Mouse (Mus musculus) hindbrain, embryonic 12.5 days (tissue): Measurements from ENCODE around the gene Ogfod3. TPM values are rescaled to one million over a fixed set of nuclear protein-coding genes. Genes with fewer than 3 reads are reported as not detected.
A peak's percentile ranks its signal among the peaks of the same experiment; 100 is the strongest.

Experiments used
- ATAC-seq: fragments of 200-750 bp; cut with Nextera tagmentation; 2 replicates; pipeline ENCODE4 v1.8.0; 2017; ENCODE audit warnings: moderate TSS enrichment; ENCODE audit not compliant: low FRiP score
- H3K27ac ChIP-seq: fragments of 300-500 bp; sonication (generic); 2 replicates; pipeline ENCODE4 v1.5.1; 2016; ENCODE audit warnings: mild to moderate bottlenecking
- H3K27me3 ChIP-seq: fragments of 300-500 bp; sonication (generic); 2 replicates; pipeline ENCODE4 v1.6.1; 2016; ENCODE audit warnings: mild to moderate bottlenecking
- H3K36me3 ChIP-seq: fragments of 300-500 bp; sonication (generic); 2 replicates; pipeline ENCODE4 v1.6.1; 2016; ENCODE audit warnings: mild to moderate bottlenecking
- H3K4me1 ChIP-seq: fragments of 300-500 bp; sonication (generic); 2 replicates; pipeline ENCODE4 v1.6.1; 2016
- H3K4me2 ChIP-seq: fragments of 300-500 bp; sonication (generic); replicated peaks from 2 replicates; pipeline ENCODE4 v1.6.1; 2016; ENCODE audit warnings: mild to moderate bottlenecking
- H3K4me3 ChIP-seq: fragments of 300-500 bp; sonication (generic); 2 replicates; pipeline ENCODE4 v1.5.1; 2016; ENCODE audit warnings: mild to moderate bottlenecking
- H3K9ac ChIP-seq: fragments of 300-500 bp; sonication (generic); 2 replicates; pipeline ENCODE4 v1.6.1; 2016; ENCODE audit warnings: mild to moderate bottlenecking, moderate library complexity
- H3K9me3 ChIP-seq: fragments of 300-500 bp; sonication (generic); replicated peaks from 2 replicates; pipeline ENCODE4 v1.6.1; 2016; ENCODE audit warnings: mild to moderate bottlenecking
- WGBS: fragments of 180-500 bp; shearing (Covaris S2); methylation state at CpG from one replicate; pipeline ENCODE4 v1.1.7; 2016; 5-methylcytosine and 5-hydroxymethylcytosine counted together
- polyA plus RNA-seq: library from polyadenylated mRNA; unstranded; fragments of >200 nt; fragmentation: Nextera tagmentation; extraction: Ambion mirVana; gene quantifications from 2 replicates; pipeline ENCODE4 v1.2.1, GENCODE M21; 2016

The Ogfod3 gene
- polyA plus RNA-seq, 1 experiment from 2014 or later: 19.2 TPM

DNA sequence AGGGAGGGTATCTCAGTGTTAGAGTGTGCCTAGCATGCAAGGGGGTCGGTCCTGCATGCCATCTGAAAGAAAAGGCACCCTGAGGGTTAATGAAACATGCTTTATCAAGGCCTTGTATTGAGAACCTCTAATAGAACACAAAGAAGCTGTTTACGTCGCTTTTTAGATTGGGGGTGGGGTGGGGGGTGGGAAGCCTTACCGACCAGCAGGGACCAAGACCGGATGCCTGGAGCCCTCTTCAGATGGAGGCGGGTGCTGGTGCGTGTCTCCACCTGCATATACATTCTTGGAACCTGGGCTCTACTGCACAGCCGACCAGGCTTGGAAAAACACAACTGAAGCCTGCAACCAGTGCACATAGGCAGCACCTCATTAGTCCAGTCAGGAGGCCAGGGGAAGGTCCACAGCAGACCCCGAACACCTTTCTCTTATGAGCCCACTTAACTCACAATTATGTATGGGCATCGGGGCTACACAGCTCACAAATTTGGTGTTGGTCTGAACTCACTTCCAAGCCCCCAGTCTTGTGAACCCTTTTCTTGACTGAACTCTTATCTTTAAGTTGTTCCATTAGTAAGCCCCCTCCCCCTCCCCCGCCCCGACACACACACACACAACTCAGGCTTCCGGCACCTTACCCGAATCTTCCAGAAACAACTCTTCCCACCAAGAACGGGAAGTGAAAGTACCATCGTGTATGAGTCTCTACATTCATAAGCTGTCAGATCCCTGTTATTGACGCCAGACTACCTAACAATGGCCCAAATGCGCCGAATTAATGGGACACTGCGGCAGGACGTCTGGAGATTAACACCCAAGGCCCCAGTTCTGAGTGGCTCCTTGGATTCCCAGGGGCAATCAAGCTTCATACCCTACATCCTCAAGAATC lies 23.9 kb upstream of the Ogfod3 start:
- peak overlapping the region; percentile 14 for H3K27ac ChIP-seq
- H3K9ac ChIP-seq: peak overlapping the region; percentile 61
- H3K36me3 ChIP-seq: peaks cover 38% of the 10 kb centered on the region
- ATAC-seq: peak; percentile 11; the same call in 1 of the 2 replicates
- H3K4me3 ChIP-seq: peak overlapping the region; percentile 66
- 30% methylated on average over 21 of the region's 21 CpGs for whole genome bisulfite sequencing
- no peaks in the 10 kb centered on the region for H3K27me3 ChIP-seq
- H3K4me1 ChIP-seq: peaks cover 21% of the 10 kb centered on the region
- H3K4me2 ChIP-seq: peak overlapping the region; percentile 66
- H3K9me3 ChIP-seq: no peaks in the 10 kb centered on the region

DNA sequence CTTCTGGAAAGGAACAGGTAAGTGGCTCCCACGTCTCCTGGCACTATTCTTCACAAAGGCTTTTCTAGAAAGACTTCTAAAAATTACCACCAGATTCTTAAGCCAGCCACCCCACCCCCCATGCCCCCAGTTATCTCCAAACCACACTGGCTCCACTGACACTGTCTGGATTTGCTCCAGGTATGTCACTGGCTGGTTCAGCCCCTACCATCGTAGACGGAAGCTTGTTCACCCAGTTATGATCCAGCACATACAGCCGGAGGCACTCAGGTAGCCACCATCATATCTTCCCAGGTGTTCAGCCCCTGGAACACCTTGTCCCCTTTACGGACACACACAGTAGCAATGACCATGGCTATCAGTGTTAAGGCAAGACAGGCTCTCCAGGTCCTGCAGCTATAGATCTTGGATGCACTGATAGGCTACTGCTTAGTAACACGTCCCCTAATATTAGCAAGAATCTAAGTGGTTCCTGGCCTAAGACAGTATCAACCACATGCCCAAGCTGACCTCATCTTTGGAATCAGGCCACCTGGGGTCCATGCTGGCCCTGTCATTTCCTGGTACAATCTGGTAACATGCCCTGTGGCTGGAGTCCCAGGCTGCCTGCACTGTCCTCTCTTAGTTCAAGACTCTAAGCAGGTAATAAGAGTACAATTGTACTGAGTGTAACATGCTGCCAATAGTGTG lies 17.0 kb upstream of the Ogfod3 start:
- Histone ChIP-seq H3K4me2 (no peak overlapping the region), H3K9ac (no peak overlapping the region), H3K36me3 (peaks cover 85% of the 10 kb centered on the region), H3K4me3 (no peak overlapping the region), H3K9me3 (no peaks in the 10 kb centered on the region), H3K4me1 (no peaks in the 10 kb centered on the region), H3K27me3 (no peaks in the 10 kb centered on the region), H3K27ac (no peak overlapping the region)
- WGBS: 91% methylated on average over 6 of the region's 6 CpGs
- ATAC-seq: no peak

DNA sequence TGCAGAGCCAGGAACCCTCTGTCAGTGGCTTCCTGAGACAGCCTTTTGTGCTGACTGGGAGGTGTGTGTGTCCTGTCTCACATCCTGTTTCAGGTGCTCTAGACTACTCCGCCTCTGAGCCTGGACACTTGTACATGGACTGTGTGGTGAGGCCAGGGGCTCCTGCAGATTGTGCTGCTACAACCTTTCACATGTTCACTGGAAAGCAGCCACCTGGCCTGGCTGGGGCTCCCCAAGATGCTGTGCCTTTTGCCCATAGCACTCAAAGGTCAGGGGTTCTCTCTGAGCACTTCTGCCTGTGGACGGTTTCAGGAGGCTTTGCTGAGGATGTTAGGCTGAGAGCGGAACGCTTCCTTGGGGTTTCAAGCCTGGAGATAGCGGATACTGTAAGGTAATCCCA lies 16.3 kb upstream of the Ogfod3 start:
- no peak overlapping the region for H3K9ac ChIP-seq
- no peak overlapping the region for H3K4me2 ChIP-seq
- no peaks in the 10 kb centered on the region for H3K9me3 ChIP-seq
- peaks cover 79% of the 10 kb centered on the region for H3K36me3 ChIP-seq
- H3K4me1 ChIP-seq: no peaks in the 10 kb centered on the region
- WGBS: 88% methylated on average over 5 of the region's 5 CpGs
- no peak overlapping the region for H3K4me3 ChIP-seq
- no peak for ATAC-seq
- no peak overlapping the region for H3K27ac ChIP-seq
- no peaks in the 10 kb centered on the region for H3K27me3 ChIP-seq

DNA sequence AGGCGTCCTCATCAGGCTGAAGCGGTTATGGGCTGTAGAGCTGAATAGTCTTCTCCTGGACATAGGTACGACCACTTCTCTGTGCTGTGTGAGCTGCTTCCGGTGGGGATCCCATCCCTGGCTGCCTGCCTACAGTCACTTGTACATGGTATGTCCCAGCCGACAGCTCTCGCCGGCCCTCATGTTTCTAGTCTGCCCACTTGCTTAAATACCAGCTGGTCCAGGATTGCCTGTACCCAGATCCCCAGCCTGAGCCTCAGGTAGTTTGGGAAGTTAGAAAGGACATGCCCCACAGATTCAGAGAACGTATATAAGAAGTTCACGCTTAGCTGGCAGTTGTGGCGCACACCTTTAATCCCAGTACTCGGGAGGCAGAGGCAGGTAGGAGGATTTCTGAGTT lies 15.3 kb upstream of the Ogfod3 start:
- Histone ChIP-seq H3K4me2 (no peak overlapping the region), H3K9ac (no peak overlapping the region), H3K36me3 (peaks cover 70% of the 10 kb centered on the region), H3K4me1 (no peaks in the 10 kb centered on the region), H3K27me3 (no peaks in the 10 kb centered on the region), H3K4me3 (no peak overlapping the region), H3K27ac (no peak overlapping the region), H3K9me3 (no peaks in the 10 kb centered on the region)
- ATAC-seq: no peak
- 95% methylated on average over 11 of the region's 11 CpGs for WGBS

DNA sequence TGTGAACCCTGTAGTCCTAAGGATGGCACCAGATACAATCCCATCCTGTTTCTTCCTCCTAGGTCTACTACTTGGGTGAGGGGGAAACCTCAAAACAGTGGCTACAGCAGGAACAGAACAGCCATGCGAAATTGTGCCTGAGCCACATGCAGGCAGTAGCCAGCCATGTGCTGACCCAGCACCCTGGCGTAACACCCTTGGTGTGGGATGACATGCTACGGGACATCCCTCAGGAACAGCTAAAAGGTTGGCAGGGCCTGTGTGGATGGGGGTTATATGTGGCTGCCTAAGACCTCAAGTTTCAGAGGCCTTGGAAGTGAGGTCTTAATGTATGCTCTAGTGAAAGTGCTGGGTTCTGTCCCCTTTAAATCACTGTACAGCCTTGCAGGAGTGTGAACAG lies 12.3 kb upstream of the Ogfod3 start:
- Histone ChIP-seq H3K27me3 (no peaks in the 10 kb centered on the region), H3K4me3 (no peak overlapping the region), H3K9ac (no peak overlapping the region), H3K27ac (no peak overlapping the region), H3K4me1 (no peaks in the 10 kb centered on the region), H3K4me2 (no peak overlapping the region), H3K36me3 (peaks cover 44% of the 10 kb centered on the region), H3K9me3 (no peaks in the 10 kb centered on the region)
- ATAC-seq: no peak
- 99% methylated on average over 3 of the region's 3 CpGs for WGBS

DNA sequence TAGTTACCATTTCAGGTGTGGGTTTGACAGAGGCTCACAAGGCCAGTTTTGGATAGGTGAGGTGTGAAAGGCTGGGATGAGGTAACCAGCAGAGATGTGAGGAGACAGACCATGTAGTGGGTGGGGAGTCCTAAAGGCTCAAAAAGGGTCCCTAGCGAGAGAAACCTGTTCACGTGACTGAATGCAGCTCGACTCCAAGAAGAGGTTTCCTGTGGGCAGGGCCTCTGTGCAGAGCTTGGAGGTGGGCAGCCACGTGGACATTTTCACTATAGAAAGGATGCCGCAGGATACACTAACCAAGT lies 701 bp downstream of the Ogfod3 start:
- no peaks in the 10 kb centered on the region for H3K27me3 ChIP-seq
- under 1% methylated on average over 5 of the region's 5 CpGs for WGBS
- ATAC-seq: no peak
- peak overlapping the region; percentile 92; the same call in 1 of the 2 replicates for H3K27ac ChIP-seq
- H3K4me3 ChIP-seq: peak overlapping the region; percentile 82
- peaks cover 12% of the 10 kb centered on the region for H3K4me1 ChIP-seq
- 0 out of 2 replicates have a peak overlapping the region, but pooled peaks have one; percentile 18 for H3K9ac ChIP-seq
- H3K9me3 ChIP-seq: no peaks in the 10 kb centered on the region
- H3K36me3 ChIP-seq: peaks cover 7% of the 10 kb centered on the region; the same call in 1 of the 2 replicates
- H3K4me2 ChIP-seq: peak overlapping the region; percentile 79

DNA sequence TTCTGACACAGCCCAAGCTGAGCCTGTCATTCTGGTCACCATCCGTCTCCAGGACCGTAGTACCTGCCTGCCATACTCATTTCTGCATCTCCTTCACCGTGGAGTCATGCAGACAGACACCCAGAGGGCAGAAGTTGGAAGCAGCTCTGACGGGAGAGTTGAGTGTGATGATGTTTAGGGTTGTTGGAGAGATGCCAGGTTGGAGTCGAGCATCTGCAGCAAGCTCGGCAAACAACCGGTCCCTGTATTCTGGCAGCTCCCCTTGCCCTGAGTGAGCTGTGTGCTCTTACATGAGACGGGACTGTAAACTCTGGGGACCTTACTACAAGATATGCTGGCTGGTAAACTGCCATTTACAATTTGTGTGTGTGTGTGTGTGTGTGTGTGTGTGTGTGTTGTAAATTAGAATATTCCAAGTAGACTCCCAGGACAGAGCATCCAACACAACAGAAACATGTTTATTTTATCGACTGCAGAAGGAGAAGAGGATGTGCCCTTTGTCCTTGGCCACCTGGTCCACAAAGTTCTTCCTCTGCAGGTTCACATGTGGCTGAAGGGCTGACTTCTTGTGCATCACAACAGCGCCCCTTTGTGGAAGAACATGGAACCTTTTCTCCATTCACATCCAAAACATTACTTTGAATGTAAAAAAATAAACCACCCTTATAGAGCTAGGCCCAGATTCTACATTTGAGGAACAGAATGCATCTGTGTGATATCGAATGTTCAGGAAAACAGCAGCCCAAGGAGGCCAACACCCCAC lies 2.9 kb downstream of the Ogfod3 start:
- H3K9me3 ChIP-seq: no peaks in the 10 kb centered on the region
- ATAC-seq: no peak
- H3K27ac ChIP-seq: no peak overlapping the region
- no peaks in the 10 kb centered on the region for H3K27me3 ChIP-seq
- no peak overlapping the region for H3K4me2 ChIP-seq
- H3K9ac ChIP-seq: no peak overlapping the region
- no peak overlapping the region for H3K4me3 ChIP-seq
- WGBS: 67% methylated on average over 11 of the region's 11 CpGs
- no peaks in the 10 kb centered on the region for H3K36me3 ChIP-seq
- H3K4me1 ChIP-seq: peaks cover 12% of the 10 kb centered on the region

DNA sequence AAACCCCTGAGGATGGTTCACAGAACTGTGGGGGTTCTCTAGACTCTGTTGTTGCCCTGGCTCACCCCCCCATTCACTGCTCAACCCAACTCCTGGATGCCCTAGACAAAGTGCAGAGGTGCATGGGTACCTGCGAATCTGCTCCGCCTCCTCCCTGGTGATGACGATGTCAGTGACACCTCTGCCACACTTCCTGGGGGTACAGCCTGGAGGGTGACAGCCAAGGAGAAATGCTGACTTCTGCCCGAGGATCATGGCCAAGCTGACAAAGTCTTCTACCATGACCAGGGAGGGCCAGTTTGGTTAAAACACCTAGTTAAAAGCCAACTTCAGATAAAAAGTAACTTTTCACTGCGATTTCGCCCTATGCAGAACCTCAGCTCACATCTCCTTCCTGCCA lies 3.7 kb downstream of the Ogfod3 start:
- no peak for ATAC-seq
- H3K27ac ChIP-seq: no peak overlapping the region
- H3K4me2 ChIP-seq: no peak overlapping the region
- no peak overlapping the region for H3K9ac ChIP-seq
- no peak overlapping the region for H3K4me3 ChIP-seq
- no peaks in the 10 kb centered on the region for H3K9me3 ChIP-seq
- H3K36me3 ChIP-seq: no peaks in the 10 kb centered on the region
- H3K27me3 ChIP-seq: no peaks in the 10 kb centered on the region
- 91% methylated on average over 6 of the region's 6 CpGs for WGBS
- peaks cover 12% of the 10 kb centered on the region for H3K4me1 ChIP-seq

DNA sequence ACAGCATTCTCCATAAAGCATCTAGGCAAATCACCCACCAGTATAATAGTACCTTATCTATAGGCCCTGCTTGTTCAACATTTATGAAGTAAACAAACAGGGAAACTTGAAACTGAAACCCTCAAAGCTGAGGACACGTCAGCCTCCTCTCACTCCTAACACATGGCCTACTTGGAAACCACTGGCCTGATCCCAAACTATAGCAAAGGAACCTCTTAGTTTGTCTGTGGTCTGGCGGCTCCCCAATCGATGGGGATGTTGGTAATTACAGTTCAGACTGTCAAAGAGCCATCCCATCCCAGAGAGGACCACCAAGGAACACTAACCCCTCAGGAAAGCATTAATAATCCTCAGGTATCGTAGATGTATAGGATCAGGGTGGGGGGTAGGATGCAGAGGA lies 4.7 kb downstream of the Ogfod3 start:
- 78% methylated on average over 4 of the region's 4 CpGs for WGBS
- no peaks in the 10 kb centered on the region for H3K9me3 ChIP-seq
- peaks cover 6% of the 10 kb centered on the region; the same call in 1 of the 2 replicates for H3K36me3 ChIP-seq
- no peak overlapping the region for H3K9ac ChIP-seq
- H3K27ac ChIP-seq: no peak overlapping the region
- H3K4me1 ChIP-seq: peaks cover 7% of the 10 kb centered on the region
- no peak overlapping the region for H3K4me2 ChIP-seq
- ATAC-seq: no peak
- H3K4me3 ChIP-seq: no peak overlapping the region
- H3K27me3 ChIP-seq: no peaks in the 10 kb centered on the region

DNA sequence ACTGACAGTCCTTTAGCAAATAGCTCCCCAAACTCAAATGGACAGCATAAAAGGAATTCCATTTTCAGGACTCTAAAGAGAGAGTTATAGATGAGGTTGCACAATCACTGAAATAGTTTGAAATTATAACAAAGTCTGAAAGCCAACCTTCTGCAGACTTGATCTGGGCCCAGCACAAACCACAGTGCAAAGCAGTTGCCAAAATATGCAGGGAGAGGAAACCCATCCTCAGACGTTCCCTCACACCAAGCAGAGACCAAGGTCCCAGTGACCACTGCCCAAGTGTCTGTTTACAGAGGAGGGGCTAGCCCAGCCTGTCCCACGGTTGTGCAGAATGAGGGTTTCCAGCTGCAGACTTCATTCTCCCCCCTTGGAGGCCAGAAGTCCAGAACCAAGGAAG lies 5.9 kb downstream of the Ogfod3 start:
- peaks cover 13% of the 10 kb centered on the region; the same call in 1 of the 2 replicates for H3K36me3 ChIP-seq
- H3K9ac ChIP-seq: no peak overlapping the region
- ATAC-seq: no peak
- no peak overlapping the region for H3K4me2 ChIP-seq
- no peaks in the 10 kb centered on the region for H3K9me3 ChIP-seq
- WGBS: 65% methylated on average over 2 of the region's 2 CpGs
- no peak overlapping the region for H3K27ac ChIP-seq
- no peaks in the 10 kb centered on the region for H3K27me3 ChIP-seq
- no peak overlapping the region for H3K4me3 ChIP-seq
- H3K4me1 ChIP-seq: peaks cover 2% of the 10 kb centered on the region; the same call in 1 of the 2 replicates

DNA sequence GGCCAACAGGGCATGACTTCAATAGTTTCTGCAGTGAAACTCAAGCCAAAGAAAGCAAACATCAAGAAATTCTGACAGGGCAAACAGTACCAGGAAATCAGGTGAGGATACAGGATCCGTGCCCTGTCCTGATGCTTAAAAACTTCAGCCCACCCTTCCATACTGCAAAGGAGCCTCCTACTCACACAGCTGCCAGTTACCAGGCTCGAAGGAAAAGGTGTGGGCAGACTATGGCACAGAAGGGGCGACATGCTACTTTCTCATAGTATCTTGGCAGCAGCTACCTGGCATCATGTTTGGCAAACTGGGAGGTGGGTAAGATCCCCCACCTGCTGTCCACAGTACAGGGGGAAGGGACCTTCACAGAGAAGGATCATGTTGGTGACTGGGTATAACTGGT lies 11.1 kb downstream of the Ogfod3 start:
- Histone ChIP-seq H3K27me3 (no peaks in the 10 kb centered on the region), H3K4me3 (no peak overlapping the region), H3K4me1 (no peaks in the 10 kb centered on the region), H3K9ac (no peak overlapping the region), H3K9me3 (no peaks in the 10 kb centered on the region), H3K4me2 (no peak overlapping the region), H3K27ac (no peak overlapping the region), H3K36me3 (peaks cover 17% of the 10 kb centered on the region; the same call in 1 of the 2 replicates)
- no peak for ATAC-seq
- WGBS: 84% methylated on average over 3 of the region's 3 CpGs

DNA sequence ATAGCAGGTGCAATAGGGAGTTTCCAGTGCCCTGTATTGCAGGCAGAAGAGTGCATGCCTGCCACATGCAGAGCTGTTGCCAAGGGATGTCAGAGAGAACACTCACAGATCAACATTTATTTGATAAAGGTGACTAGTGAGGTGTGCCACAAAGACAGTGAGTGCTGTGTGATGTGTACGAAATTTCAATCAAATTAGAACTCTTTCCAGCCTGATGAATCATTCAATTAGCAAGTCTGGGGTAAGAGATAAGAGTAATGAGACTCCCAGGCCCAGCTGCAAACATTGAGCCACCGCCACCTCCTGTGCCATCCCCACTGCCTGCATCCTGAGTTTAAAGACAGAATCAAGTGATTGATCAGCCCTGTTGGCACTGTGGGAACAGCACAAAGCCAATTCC lies 11.8 kb downstream of the Ogfod3 start:
- no peak for ATAC-seq
- Histone ChIP-seq H3K4me2 (no peak overlapping the region), H3K9me3 (no peaks in the 10 kb centered on the region), H3K27me3 (no peaks in the 10 kb centered on the region), H3K9ac (no peak overlapping the region), H3K4me1 (no peaks in the 10 kb centered on the region), H3K27ac (no peak overlapping the region), H3K4me3 (no peak overlapping the region), H3K36me3 (peaks cover 17% of the 10 kb centered on the region; the same call in 1 of the 2 replicates)
- WGBS: 66% methylated on average over 2 of the region's 2 CpGs
